Mouse (Mus musculus): ENCODE data around the gene Yif1a. TPM values are rescaled to one million over a fixed set of nuclear protein-coding genes. Genes with fewer than 3 reads are reported as not detected.

Yif1a gene
- total RNA-seq, 2 experiments from 2014 or later: 24.8 to 26.1 TPM

DNA sequence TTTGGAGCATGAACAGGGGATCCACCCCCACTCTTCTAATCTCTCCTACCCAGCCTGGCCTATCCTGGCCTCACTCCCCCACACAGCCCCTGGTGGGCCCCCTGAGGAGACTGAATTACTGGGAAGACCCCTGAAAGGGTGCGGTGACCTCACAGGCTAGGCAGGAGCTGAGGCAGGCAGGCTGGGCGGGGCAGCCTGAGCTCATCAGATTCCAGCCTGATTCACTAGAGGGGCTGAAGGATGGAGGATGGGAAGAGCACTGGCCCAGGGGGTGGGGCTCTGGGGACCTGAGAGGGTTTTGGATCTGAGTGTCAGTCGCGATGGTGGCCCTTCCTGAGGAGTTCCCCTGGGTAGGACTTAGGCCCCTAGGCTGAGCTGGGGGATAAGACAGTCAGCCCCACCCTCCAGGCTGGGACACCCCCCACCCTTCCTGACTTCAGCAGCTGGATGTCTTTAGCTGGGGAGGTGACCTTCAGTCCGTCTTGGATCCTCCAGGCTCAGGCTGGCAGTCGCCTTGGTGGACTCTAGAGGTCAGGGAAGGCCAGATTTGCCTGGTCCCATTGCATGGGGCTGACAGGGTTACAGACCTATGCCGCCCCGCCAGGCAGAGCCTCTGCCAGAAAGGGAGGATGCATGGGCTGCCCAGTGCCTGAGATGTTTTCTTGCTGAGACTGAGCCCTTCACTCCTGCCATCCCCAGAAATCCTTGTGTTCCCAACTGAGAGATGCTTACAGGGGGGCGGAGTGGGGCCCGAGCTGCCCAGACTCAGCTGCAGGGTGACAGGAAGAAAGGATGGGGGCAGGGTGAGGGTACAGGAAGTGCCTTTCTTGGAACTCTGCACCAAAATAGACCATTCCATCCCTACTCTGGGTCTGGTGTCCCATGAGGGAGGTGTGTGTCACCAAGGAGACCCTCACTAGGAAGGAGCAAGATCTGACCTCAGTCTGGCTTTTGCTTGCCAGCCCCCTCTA lies 29.3 kb upstream of the Yif1a start:
- peak in 1 of 2 experiments; percentile 24 for DNase-seq (ENCODE audit: low spot score in 2 of 2)
- intact Hi-C loops (cut with DNase I): no loop called here

- intact Hi-C loops (cut with DNase I): no loop called here
- DNase-seq (ENCODE audit: low spot score in 2 of 2): no peak
Observed at GRCm38 (mm10) chr19:5060365-5061330, 27.7 kb upstream of the Yif1a start.

DNA sequence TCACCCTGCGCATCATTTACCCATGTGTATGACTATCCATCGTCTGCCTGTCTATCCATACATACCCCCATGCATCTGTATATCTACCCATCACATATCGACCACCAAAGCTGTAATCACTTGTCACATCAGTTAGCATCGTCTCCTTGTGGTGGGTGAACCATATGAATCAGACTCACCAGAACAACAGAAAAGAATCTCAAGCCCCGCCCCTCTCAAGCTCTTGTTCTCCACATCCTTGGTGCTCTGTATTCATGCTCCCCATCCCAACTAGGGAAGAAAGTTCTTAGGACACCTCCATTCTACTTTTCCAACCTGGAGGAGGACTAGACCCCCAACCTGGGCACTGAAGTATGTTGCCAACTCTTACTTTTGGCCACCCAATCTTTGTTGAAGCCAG lies 26.3 kb upstream of the Yif1a start:
- no peak for DNase-seq (ENCODE audit: low spot score in 2 of 2)
- intact Hi-C loops (cut with DNase I): no loop called here

- intact Hi-C loops (cut with DNase I): no loop called here
- no peak for DNase-seq (ENCODE audit: low spot score in 2 of 2)
Observed at GRCm38 (mm10) chr19:5062446-5062845, 25.9 kb upstream of the Yif1a start.

DNA sequence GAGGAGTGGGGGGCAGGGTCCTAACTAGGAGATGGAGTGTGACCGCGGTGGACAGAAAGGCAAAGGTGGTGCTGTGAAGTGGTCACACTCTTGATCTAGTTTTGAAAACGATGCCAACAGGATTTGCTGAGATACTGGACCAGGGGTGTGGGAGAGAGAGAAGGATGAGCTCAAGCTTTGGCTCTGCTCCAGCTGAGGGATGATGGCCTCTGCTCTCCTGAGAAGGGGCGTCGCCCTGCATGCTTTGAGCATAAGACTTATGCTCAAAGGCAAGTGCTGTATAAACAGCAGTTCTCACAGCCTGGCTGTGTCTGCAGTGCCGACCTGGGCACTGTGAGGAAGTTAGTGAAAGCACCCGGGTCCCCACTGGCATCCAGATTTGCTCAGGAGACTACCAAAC lies 23.2 kb upstream of the Yif1a start:
- intact Hi-C loops (cut with DNase I): no loop called here
- no peak for DNase-seq (ENCODE audit: low spot score in 2 of 2)

GRCm38 (mm10) chr19:5067040-5067799 lies 21.1 kb upstream of the Yif1a start:
- DNase-seq (ENCODE audit: low spot score in 2 of 2): no peak
- intact Hi-C loops (cut with DNase I): no loop called here

- intact Hi-C loops (cut with DNase I): no loop called here
- peak in 1 of 2 experiments; percentile 23 for DNase-seq (ENCODE audit: low spot score in 2 of 2)
Observed at GRCm38 (mm10) chr19:5067867-5068569, 20.3 kb upstream of the Yif1a start, which contains the start of gene Cd248. Cd248 (plus strand) TSS chr19:5068078.

DNA sequence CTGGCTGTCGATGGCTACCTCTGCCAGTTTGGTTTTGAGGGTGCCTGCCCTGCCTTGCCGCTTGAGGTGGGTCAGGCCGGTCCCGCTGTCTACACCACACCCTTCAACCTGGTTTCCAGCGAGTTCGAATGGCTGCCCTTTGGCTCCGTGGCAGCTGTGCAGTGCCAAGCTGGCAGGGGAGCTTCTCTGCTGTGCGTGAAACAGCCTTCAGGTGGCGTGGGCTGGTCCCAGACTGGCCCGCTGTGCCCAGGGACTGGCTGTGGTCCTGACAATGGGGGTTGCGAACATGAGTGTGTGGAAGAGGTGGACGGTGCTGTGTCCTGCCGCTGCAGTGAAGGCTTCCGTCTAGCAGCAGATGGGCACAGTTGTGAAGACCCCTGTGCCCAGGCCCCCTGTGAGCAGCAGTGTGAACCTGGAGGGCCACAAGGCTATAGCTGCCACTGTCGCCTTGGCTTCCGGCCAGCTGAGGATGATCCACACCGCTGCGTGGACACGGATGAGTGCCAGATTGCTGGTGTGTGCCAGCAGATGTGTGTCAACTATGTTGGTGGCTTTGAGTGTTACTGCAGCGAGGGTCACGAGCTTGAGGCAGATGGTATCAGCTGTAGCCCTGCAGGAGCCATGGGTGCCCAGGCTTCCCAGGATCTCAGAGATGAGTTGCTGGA lies 19.6 kb upstream of the Yif1a start:
- intact Hi-C loops (cut with DNase I): no loop called here
- peak in 1 of 2 experiments; percentile 5 for DNase-seq (ENCODE audit: low spot score in 2 of 2)

GRCm38 (mm10) chr19:5069486-5069885 lies 18.9 kb upstream of the Yif1a start:
- intact Hi-C loops (cut with DNase I): no loop called here
- DNase-seq (ENCODE audit: low spot score in 2 of 2): no peak

DNA sequence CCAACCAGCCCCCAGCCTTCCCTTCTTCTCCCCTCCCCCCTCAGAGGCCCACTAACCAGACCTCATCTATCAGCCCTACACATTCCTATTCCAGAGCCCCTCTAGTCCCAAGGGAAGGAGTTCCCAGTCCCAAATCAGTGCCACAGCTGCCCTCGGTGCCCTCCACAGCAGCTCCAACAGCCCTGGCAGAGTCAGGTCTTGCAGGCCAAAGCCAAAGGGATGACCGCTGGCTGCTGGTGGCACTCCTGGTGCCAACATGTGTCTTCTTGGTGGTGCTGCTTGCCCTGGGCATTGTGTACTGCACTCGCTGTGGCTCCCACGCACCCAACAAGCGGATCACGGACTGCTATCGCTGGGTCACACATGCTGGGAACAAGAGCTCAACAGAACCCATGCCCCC lies 18.4 kb upstream of the Yif1a start:
- intact Hi-C loops (cut with DNase I): loop anchor here (5.0 kb wide), 1 partner anchor 53 kb away; no protein-coding TSS in a partner anchor
- DNase-seq (ENCODE audit: low spot score in 2 of 2): no peak

DNA sequence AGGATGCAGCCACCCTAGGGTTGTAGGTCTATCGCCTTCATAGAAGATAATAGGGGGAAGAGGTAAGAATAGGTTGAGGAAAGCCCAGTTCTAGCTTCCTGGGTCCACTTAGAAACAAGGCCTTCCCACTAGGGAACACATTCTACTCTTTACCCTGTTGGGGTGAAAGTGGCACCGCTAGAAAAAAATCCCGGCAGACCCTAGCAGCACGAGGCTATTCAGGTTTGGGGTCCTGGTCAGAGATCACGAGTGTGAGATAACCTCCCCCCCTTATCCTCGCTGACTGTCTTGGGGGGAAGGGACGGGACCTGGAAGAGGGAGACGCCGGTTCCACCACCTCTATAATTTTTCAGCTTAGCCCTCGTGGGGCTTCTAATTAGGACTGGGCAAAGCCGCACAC lies 17.3 kb upstream of the Yif1a start:
- intact Hi-C loops (cut with DNase I): loop anchor here (5.0 kb wide), 1 partner anchor 54 kb away; no protein-coding TSS in a partner anchor
- no peak for DNase-seq (ENCODE audit: low spot score in 2 of 2)

DNA sequence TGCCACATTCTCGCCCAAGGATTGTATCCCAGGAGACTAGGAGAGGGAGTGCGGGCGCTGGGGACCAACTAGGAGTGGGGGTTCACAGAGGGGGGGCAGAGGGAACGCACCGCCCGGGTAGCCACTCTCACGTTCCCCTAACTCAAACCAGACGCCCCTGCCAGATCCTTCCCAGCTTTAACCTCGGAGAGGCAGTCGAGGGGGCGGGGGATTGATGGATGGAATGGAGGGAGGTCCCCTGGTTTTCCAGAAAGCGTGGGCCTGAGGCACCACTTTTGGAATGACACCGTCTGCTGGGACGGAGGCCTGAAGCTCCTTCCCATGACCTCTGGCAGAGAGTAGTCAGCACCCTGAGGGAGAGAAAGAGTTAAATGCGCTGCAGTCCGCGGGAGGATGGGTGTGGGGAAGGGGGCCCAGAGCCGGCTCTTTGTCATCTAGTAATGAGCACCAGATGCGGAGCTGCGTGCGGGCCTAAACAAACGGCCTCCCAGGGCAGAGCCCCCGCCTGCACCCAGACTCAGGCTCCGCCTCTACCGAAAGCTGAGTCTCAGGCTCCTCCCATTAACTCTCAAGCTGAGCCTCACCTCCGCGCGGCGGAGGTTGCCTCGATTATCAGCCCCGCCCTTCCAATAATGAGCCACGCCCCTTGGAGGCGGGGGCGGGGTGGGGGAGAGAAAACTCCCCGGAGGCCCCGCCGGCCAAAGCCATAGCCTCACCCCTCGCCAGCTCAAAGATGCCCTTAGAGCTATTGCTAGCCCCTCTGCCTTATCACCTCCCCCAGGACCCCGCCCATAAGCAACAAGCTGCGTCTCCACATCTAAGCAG lies 16.6 kb upstream of the Yif1a start:
- intact Hi-C loops (cut with DNase I): loop anchor here (2.0 to 5.0 kb wide), 2 partner anchors 15 to 54 kb away; no protein-coding TSS in a partner anchor
- peak; percentile 21 to 24 for DNase-seq (ENCODE audit: low spot score in 2 of 2)

GRCm38 (mm10) chr19:5072389-5073019 lies 15.8 kb upstream of the Yif1a start:
- intact Hi-C loops (cut with DNase I): loop anchor here (2.0 to 5.0 kb wide), 2 partner anchors 16 to 55 kb away; no protein-coding TSS in a partner anchor
- peak in 1 of 2 experiments; percentile 4 for DNase-seq (ENCODE audit: low spot score in 2 of 2)

DNA sequence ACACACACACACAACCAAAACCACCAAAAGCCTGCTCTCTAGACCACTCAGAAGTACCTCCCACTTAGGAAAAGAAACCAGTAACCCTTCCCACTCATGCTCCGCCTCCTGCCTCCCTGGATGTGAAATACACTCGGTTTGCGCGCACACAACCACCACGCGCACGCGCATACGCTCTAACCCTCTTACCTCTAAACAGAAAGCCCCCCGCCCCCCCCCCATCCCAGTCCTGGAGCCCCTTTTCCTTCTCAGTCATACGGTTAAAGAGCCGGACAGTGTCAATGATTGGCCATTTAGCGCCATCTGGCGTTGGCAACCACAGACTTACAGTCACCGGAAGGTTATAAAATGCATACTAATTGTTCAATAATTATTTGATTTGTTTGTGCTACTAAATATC lies 15.3 kb upstream of the Yif1a start:
- intact Hi-C loops (cut with DNase I): loop anchor here (2.0 to 5.0 kb wide), 2 partner anchors 16 to 56 kb away; no protein-coding TSS in a partner anchor
- DNase-seq (ENCODE audit: low spot score in 2 of 2): peak in 1 of 2 experiments; percentile 10

GRCm38 (mm10) chr19:5073518-5073917 lies 14.8 kb upstream of the Yif1a start:
- peak in 1 of 2 experiments; percentile 25 for DNase-seq (ENCODE audit: low spot score in 2 of 2)
- intact Hi-C loops (cut with DNase I): loop anchor here (2.0 to 5.0 kb wide), 2 partner anchors 17 to 56 kb away; no protein-coding TSS in a partner anchor

DNA sequence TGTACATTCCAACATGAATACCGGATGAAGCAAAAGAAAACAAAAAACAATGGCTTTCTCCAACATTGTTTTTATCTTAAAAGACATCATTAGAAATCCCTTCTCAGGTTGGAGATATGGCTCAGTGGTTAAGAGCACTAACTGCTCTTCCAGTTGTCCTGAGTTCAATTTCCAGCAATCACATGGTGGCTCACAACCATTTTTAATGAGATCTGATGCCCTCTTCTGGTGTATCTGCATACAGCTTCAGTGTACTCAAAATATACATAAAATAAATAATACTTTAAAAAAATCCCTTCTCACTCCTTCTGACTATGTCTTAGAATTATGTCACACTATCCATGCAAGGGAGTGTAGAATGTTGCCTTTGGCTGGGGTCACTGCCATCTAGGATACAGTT lies 9.1 kb upstream of the Yif1a start:
- no peak for DNase-seq (ENCODE audit: low spot score in 2 of 2)
- intact Hi-C loops (cut with DNase I): no loop called here

DNA sequence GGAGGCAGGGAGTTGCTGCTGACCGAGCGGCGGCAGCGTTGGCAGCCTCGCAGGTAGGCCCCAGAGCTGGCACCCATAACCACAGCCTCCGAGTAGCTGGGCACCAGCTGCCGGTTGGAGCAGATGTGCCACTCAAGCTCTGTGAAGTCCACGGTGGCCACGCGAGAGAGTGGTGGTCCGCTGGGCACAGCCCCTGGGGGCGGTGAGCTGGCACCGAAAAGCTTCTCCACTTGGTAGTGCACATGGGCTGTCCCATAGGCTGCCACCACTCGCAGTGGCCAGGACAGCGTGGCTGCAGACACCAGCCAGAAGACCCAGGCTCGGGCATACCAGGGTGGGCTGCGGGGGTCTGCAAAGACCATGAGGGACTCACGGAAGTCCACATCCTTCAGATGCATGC lies 6.3 kb upstream of the Yif1a start:
- intact Hi-C loops (cut with DNase I): no loop called here
- no peak for DNase-seq (ENCODE audit: low spot score in 2 of 2)

All from left cerebral cortex, postnatal 36 days (tissue).